Mouse (Mus musculus): ENCODE data around the gene Map3k14.

- no peak for TF ChIP-seq CTCF (conservative IDR thresholded peaks at IDR 0.05; ENCODE audit: insufficient read depth, insufficient read length, low read depth, low read length)
- TF ChIP-seq POLR2A (IDR thresholded peaks at IDR 0.05; ENCODE audit: low read depth, low read length): no peak
These were observed 19.6 kb downstream of the Map3k14 start for GRCm38 (mm10) chr11:103247504-103248177.

All from kidney, adult 2 months (tissue).